Mouse (Mus musculus): ENCODE data around the gene Gcnt4. TPM values are rescaled to one million over a fixed set of nuclear protein-coding genes. Genes with fewer than 3 reads are reported as not detected.

Gcnt4 gene
- polyA plus RNA-seq, 1 experiment = 12.0 TPM

DNA sequence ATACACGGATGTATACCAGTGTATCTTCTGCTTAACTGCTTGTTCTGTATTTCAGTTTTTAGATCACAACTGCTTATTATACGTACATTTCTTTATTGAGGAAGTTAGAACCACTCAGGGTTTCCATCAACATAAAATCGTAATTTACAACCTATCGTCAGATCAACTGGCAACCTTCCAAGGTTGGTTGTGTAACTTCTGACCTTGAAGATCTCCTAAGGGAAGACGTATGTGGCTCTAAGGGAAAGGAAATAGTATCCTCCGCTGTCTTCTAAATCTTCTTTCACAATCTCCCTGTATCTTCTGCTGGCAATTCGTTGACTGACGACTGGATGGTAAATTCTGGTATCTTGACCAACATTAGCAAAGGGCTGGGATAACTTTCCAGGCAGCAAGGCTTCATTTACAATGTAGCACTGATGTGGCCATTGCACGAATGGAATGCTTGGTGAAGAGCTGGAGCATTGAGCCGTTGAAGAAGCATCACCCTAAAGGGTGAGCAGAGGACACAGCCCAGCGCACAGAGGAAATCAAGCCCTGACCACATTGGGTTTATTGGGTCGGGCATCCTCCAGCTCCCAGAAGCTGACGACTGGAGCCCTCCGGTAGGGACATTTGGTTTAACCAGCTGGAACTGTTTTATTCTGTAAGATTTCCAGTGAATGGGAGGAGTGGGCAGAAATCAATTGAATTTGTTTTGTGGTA is 66.2 kb downstream of the Gcnt4 start:
- H3K27ac ChIP-seq (ENCODE audit: insufficient read depth, low read depth, low read length) = no peak overlapping the region
- no peak overlapping the region for H3K4me3 ChIP-seq (ENCODE audit: low read depth, low read length)
- no peaks in the 10 kb centered on the region for H3K27me3 ChIP-seq (ENCODE audit: control insufficient read depth, insufficient read depth, low read length)
- TF ChIP-seq CTCF (IDR thresholded peaks at IDR 0.05; ENCODE audit: extremely low read depth, insufficient read length, insufficient replicate concordance, low read depth, low read length) = no peak
- H3K36me3 ChIP-seq (ENCODE audit: control insufficient read depth, insufficient read depth, low read length) = no peaks in the 10 kb centered on the region
- WGBS = 35% methylated on average over 14 of the region's 14 CpGs
- H3K4me1 ChIP-seq (ENCODE audit: control insufficient read depth, insufficient read depth, insufficient read length, low read length) = peaks cover 10% of the 10 kb centered on the region

- Histone ChIP-seq H3K27ac (ENCODE audit: insufficient read depth, low read depth, low read length) (no peak overlapping the region), H3K4me1 (ENCODE audit: control insufficient read depth, insufficient read depth, insufficient read length, low read length) (peaks cover 10% of the 10 kb centered on the region), H3K4me3 (ENCODE audit: low read depth, low read length) (no peak overlapping the region), H3K27me3 (ENCODE audit: control insufficient read depth, insufficient read depth, low read length) (no peaks in the 10 kb centered on the region), H3K36me3 (ENCODE audit: control insufficient read depth, insufficient read depth, low read length) (no peaks in the 10 kb centered on the region)
- 18% methylated on average over 8 of the region's 8 CpGs for whole genome bisulfite sequencing
- TF ChIP-seq POLR2A (IDR thresholded peaks at IDR 0.05; ENCODE audit: low read depth, low read length) (no peak), CTCF (IDR thresholded peaks at IDR 0.05; ENCODE audit: extremely low read depth, insufficient read length, insufficient replicate concordance, low read depth, low read length) (no peak)
Measured at GRCm38 (mm10) chr13:96993291-96993989, 69.0 kb downstream of the Gcnt4 start.

DNA sequence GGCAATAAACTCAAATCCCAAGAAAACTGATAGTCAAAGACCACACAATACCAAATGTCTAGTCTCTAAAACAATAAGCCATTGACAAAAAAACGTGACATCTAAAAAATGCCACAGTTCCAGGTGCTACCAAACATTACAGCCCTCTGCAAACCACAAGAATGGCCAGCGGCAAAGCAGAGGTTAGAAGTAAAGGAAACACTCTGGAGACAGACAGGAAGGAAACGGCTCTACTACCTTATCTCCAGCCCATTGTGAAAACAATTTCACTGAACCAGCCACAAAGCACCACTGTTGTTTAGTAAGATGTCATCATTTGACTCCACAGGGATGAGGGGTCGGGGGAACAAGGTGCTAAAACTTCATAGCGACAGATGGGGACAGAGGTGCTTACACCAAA is 70.8 kb downstream of the Gcnt4 start:
- no peak overlapping the region for H3K27ac ChIP-seq (ENCODE audit: insufficient read depth, low read depth, low read length)
- TF ChIP-seq POLR2A (IDR thresholded peaks at IDR 0.05; ENCODE audit: low read depth, low read length) (no peak), CTCF (IDR thresholded peaks at IDR 0.05; ENCODE audit: extremely low read depth, insufficient read length, insufficient replicate concordance, low read depth, low read length) (no peak)
- 58% methylated on average over 5 of the region's 5 CpGs for WGBS
- H3K4me1 ChIP-seq (ENCODE audit: control insufficient read depth, insufficient read depth, insufficient read length, low read length) = peaks cover 8% of the 10 kb centered on the region
- no peak overlapping the region for H3K4me3 ChIP-seq (ENCODE audit: low read depth, low read length)
- H3K27me3 ChIP-seq (ENCODE audit: control insufficient read depth, insufficient read depth, low read length) = no peaks in the 10 kb centered on the region; the same call in 1 of the 2 replicates
- no peaks in the 10 kb centered on the region for H3K36me3 ChIP-seq (ENCODE audit: control insufficient read depth, insufficient read depth, low read length)

- WGBS = 58% methylated on average over 1 of the region's 1 CpGs
- no peak overlapping the region for H3K27ac ChIP-seq (ENCODE audit: insufficient read depth, low read depth, low read length)
- H3K27me3 ChIP-seq (ENCODE audit: control insufficient read depth, insufficient read depth, low read length) = no peaks in the 10 kb centered on the region; the same call in 1 of the 2 replicates
- H3K4me3 ChIP-seq (ENCODE audit: low read depth, low read length) = no peak overlapping the region
- H3K4me1 ChIP-seq (ENCODE audit: control insufficient read depth, insufficient read depth, insufficient read length, low read length) = peaks cover 6% of the 10 kb centered on the region
- H3K36me3 ChIP-seq (ENCODE audit: control insufficient read depth, insufficient read depth, low read length) = no peaks in the 10 kb centered on the region
- TF ChIP-seq CTCF (IDR thresholded peaks at IDR 0.05; ENCODE audit: extremely low read depth, insufficient read length, insufficient replicate concordance, low read depth, low read length) (no peak), POLR2A (IDR thresholded peaks at IDR 0.05; ENCODE audit: low read depth, low read length) (no peak)
Measured at GRCm38 (mm10) chr13:96997080-96997479, 72.6 kb downstream of the Gcnt4 start.

Other genes starting within 250 kb of the Gcnt4 start
- not detected in 2 replicates for gene Ankrd31, start 176.4 kb upstream of the Gcnt4 start, polyA plus RNA-seq (2012; rRNA removed)
- gene 1700029F12Rik, start 109.7 kb downstream of the Gcnt4 start, polyA plus RNA-seq (2012; rRNA removed) = 0.23 and 0.33 TPM in 2 replicates
- not detected in 2 replicates for gene Fam169a, start 142.6 kb downstream of the Gcnt4 start, polyA plus RNA-seq (2012; rRNA removed)
- 1.5 and 1.7 TPM in 2 replicates for gene Gm6169, start 174.5 kb downstream of the Gcnt4 start, polyA plus RNA-seq (2012; rRNA removed)
- 9.0 and 14.7 TPM in 2 replicates for gene Gfm2, start 213.2 kb downstream of the Gcnt4 start, polyA plus RNA-seq (2012; rRNA removed)
- 5.8 and 8.7 TPM in 2 replicates for gene Nsa2, start 213.2 kb downstream of the Gcnt4 start, polyA plus RNA-seq (2012; rRNA removed)